Mouse (Mus musculus): ENCODE data around the gene Mybbp1a.
"Not testable (repeated sequence)": the region's sequence is repeated elsewhere in the genome, so short reads cannot be mapped to it uniquely, and the experiment has no call there.

Mybbp1a gene

GRCm38 (mm10) chr11:72413016-72413415 lies 28.1 kb upstream of the Mybbp1a start:
- DNase-seq (ENCODE audit: low spot score), result peak; percentile 52

GRCm38 (mm10) chr11:72413601-72414190 lies 27.5 kb upstream of the Mybbp1a start:
- no peak for DNase-seq (ENCODE audit: low spot score)

- no peak for DNase-seq (ENCODE audit: low spot score)
Measured at GRCm38 (mm10) chr11:72415155-72415554, 26.0 kb upstream of the Mybbp1a start.

GRCm38 (mm10) chr11:72416666-72417065 lies 24.5 kb upstream of the Mybbp1a start:
- no peak for DNase-seq (ENCODE audit: low spot score)

- DNase-seq (ENCODE audit: low spot score), result no peak
Measured at GRCm38 (mm10) chr11:72417376-72417775, 23.8 kb upstream of the Mybbp1a start.

- no peak for DNase-seq (ENCODE audit: low spot score)
Measured at GRCm38 (mm10) chr11:72418227-72418626, 22.9 kb upstream of the Mybbp1a start.

- no peak for DNase-seq (ENCODE audit: low spot score)
Measured at GRCm38 (mm10) chr11:72419006-72419405, 22.1 kb upstream of the Mybbp1a start.

- no peak for DNase-seq (ENCODE audit: low spot score)
Measured at GRCm38 (mm10) chr11:72420460-72421122, 20.6 kb upstream of the Mybbp1a start.

GRCm38 (mm10) chr11:72421518-72422278 lies 19.5 kb upstream of the Mybbp1a start:
- DNase-seq (ENCODE audit: low spot score), result no peak

- DNase-seq (ENCODE audit: low spot score), result no peak
Measured at GRCm38 (mm10) chr11:72423686-72424085, 17.5 kb upstream of the Mybbp1a start.

GRCm38 (mm10) chr11:72425201-72425600 lies 16.0 kb upstream of the Mybbp1a start:
- DNase-seq (ENCODE audit: low spot score), result no peak

- DNase-seq (ENCODE audit: low spot score), result no peak
Measured at GRCm38 (mm10) chr11:72426884-72427283, 14.3 kb upstream of the Mybbp1a start.

GRCm38 (mm10) chr11:72428694-72429093 lies 12.5 kb upstream of the Mybbp1a start:
- peak; percentile 78 for DNase-seq (ENCODE audit: low spot score)

GRCm38 (mm10) chr11:72429288-72429690 lies 11.9 kb upstream of the Mybbp1a start:
- DNase-seq (ENCODE audit: low spot score), result peak; percentile 55

GRCm38 (mm10) chr11:72430311-72431068 lies 10.7 kb upstream of the Mybbp1a start:
- DNase-seq (ENCODE audit: low spot score), result not testable (repeated sequence)

GRCm38 (mm10) chr11:72434963-72435693 lies 6.0 kb upstream of the Mybbp1a start, which contains the start of gene Ggt6:
TSS of gene Ggt6 (plus strand) at chr11:72435526.
- no peak for DNase-seq (ENCODE audit: low spot score)

- peak; percentile 54 for DNase-seq (ENCODE audit: low spot score)
Measured at GRCm38 (mm10) chr11:72435694-72436045, 5.5 kb upstream of the Mybbp1a start.

- no peak for DNase-seq (ENCODE audit: low spot score)
Measured at GRCm38 (mm10) chr11:72436271-72436670, 4.9 kb upstream of the Mybbp1a start.

GRCm38 (mm10) chr11:72436756-72437650 lies 4.2 kb upstream of the Mybbp1a start:
- no peak for DNase-seq (ENCODE audit: low spot score)

GRCm38 (mm10) chr11:72438411-72438810 lies 2.7 kb upstream of the Mybbp1a start:
- DNase-seq (ENCODE audit: low spot score), result no peak

GRCm38 (mm10) chr11:72440597-72440964 lies 574 bp upstream of the Mybbp1a start:
- DNase-seq (ENCODE audit: low spot score), result not testable (repeated sequence)

All from testis, postnatal 14 days (tissue).